Mouse (Mus musculus) olfactory bulb, adult 2 months (tissue): ENCODE results near the gene Cyp26b1. TPM values are rescaled to one million over a fixed set of nuclear protein-coding genes. Genes with fewer than 3 reads are reported as not detected.

Experiments used
- H3K27ac ChIP-seq: fragments of 200-500 bp; 2 replicates; pipeline ENCODE4 v1.5.1; 2012; ENCODE audit warnings: low read depth, low read length; ENCODE audit not compliant: insufficient read depth
- H3K4me1 ChIP-seq: fragments of 200-500 bp; 2 replicates; pipeline ENCODE4 v1.6.1; 2012; ENCODE audit warnings: low read length; ENCODE audit not compliant: control insufficient read depth, insufficient read depth
- H3K4me3 ChIP-seq: fragments of 200-500 bp; 2 replicates; pipeline ENCODE4 v1.5.1; 2012; ENCODE audit warnings: mild to moderate bottlenecking, low read depth, low read length, moderate library complexity; ENCODE audit not compliant: insufficient read depth
- CTCF ChIP-seq: fragments of 200-500 bp; IDR thresholded peaks from 2 replicates; pipeline ENCODE4 v1.5.1; 2012; ENCODE audit warnings: low read depth, mild to moderate bottlenecking, low read length, moderate library complexity; ENCODE audit not compliant: insufficient read depth
- POLR2A ChIP-seq: fragments of 200-500 bp; IDR thresholded peaks from 2 replicates; pipeline ENCODE4 v1.6.1; 2012; ENCODE audit warnings: mild to moderate bottlenecking, low read depth, low read length, moderate library complexity; ENCODE audit not compliant: insufficient read depth
- WGBS: fragments of 180-500 bp; shearing (Covaris S2); methylation state at CpG from one replicate; pipeline ENCODE4 v1.1.7; 2018; 5-methylcytosine and 5-hydroxymethylcytosine counted together
- polyA plus RNA-seq: library from polyadenylated mRNA; stranded (reverse); fragments of >200 nt; gene quantifications from 2 replicates; pipeline ENCODE4 v1.2.4, GENCODE M21; 2012; ENCODE audit warnings: low replicate concordance; ENCODE audit not compliant: missing spikeins, insufficient read depth, insufficient read length

Cyp26b1 gene
- polyA plus RNA-seq, 1 experiment = not detected

DNA sequence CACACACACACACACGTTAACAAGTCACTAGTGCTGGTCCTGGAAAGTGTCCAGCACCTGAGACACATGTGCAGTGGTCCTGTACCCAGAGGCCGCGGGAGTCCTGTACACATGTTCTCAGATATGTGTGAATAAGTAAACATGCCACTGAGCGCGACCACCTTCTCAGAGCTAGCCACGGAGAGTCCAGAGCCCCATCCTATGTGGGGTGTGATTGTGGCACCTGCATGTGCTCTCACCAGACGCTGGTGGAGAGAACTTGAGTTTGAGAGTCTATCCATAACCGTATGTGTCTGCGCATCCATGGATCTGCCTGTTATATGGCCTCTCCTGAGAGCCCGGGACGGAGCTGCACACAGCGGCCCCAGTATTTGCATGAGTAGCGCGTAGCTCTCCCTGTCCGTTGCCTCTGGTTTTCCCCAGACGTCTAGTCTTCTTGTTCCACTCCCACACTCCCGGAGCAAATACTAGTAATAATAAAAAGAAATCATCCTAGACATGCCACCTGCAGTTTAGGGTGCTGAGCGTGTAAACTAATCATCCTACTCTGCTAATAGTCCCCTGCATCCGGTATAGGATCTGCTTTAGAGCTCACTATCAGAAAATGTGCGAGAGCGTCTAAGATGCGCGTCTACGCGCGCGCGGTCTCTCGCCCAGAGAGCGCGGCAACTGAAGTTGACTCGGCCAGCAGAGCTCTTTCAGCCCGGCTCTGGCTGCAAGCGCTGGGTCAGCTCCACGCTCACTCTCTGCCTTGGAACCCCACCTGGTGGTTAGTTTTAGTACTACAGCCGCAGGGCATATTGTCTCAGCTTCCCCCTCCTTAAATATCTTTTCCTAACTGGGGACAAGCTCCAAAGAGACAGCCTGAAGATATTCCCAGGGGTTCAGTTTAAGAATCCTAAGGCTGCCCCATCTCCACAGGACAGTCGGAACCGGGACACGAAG is 3.7 kb downstream of the Cyp26b1 start:
- no peak overlapping the region for H3K27ac ChIP-seq
- WGBS = 3% methylated on average over 39 of the region's 39 CpGs
- H3K4me3 ChIP-seq = no peak overlapping the region
- TF ChIP-seq CTCF = peak; percentile 93
- TF ChIP-seq POLR2A = no peak
- peaks cover 34% of the 10 kb centered on the region for H3K4me1 ChIP-seq

DNA sequence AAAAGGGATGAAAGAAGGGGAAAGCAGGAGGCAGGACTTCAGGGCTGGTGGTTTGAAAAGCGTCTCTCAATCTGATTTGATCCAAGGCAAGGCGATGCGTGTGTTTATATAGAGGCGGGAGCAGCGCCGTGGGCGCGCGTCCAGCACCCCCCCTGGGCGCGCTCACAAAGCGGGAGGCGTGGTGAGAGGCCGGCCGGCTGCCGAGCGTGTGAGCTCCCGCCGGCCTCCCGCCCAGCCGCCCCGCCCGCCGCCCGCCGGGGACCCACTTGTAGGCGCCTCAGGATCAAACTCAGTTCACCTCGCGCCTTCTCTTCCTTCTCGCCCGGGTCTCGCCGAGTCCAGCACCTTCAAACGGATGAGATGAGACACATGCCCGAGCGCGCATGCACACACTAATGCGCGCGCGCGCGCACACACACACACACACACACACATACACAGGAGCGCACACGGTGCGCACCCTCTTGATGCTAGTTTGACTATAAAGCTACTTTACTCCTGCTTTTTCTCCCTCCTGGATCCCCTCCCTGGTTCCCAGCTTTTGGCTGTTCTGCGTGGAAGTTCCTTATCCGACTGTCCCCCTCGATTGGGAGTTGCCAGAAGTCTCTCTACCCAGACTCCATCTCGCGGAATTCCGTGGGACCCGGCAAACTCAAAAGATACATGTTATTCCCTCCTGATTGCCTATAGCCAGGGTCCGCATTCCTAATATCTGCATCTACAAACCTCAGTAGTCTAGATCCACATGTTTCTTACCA is 4.6 kb downstream of the Cyp26b1 start:
- WGBS = under 1% methylated on average over 54 of the region's 54 CpGs
- no peak overlapping the region for H3K27ac ChIP-seq
- peaks cover 44% of the 10 kb centered on the region for H3K4me1 ChIP-seq
- H3K4me3 ChIP-seq = peak overlapping the region; percentile 35
- no peak for TF ChIP-seq POLR2A
- no peak for TF ChIP-seq CTCF

- peak overlapping the region; percentile 35 for H3K4me3 ChIP-seq
- peaks cover 51% of the 10 kb centered on the region for H3K4me1 ChIP-seq
- WGBS = under 1% methylated on average over 41 of the region's 41 CpGs
- H3K27ac ChIP-seq = no peak overlapping the region
- TF ChIP-seq POLR2A (no peak), CTCF (no peak)
Observed at GRCm38 (mm10) chr6:84588221-84588894, 5.3 kb downstream of the Cyp26b1 start.

DNA sequence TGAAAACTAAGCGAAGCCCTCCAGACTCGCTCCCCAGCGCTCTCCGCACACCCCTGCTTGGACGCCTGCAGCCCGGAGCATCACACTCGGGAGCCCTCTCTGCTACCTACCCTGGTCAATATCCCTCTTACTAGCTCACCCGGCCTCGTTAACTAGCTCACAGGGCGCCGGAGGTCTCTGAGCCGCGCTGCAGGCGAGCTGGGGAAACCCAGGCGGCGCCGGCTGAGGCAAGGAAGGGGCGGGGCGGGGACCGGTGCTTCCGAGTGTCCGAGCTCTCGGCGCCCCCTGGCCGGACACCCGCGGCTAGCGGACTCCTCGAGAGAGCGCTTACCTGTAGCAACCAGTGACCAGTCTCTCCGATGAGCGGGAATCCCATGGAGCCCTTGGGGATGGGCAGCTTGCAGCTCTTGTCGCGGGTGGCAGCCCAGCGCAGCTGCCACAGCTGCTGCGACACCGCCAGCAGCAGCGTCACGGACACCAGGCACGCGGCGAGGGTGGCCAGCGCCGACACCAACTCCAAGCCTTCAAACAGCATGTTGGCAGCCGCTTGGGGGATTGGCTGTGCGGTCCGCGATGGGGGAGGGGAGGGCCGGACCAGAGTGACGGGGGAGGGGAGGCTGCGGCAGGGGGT is 6.1 kb downstream of the Cyp26b1 start:
- H3K27ac ChIP-seq = no peak overlapping the region

DNA sequence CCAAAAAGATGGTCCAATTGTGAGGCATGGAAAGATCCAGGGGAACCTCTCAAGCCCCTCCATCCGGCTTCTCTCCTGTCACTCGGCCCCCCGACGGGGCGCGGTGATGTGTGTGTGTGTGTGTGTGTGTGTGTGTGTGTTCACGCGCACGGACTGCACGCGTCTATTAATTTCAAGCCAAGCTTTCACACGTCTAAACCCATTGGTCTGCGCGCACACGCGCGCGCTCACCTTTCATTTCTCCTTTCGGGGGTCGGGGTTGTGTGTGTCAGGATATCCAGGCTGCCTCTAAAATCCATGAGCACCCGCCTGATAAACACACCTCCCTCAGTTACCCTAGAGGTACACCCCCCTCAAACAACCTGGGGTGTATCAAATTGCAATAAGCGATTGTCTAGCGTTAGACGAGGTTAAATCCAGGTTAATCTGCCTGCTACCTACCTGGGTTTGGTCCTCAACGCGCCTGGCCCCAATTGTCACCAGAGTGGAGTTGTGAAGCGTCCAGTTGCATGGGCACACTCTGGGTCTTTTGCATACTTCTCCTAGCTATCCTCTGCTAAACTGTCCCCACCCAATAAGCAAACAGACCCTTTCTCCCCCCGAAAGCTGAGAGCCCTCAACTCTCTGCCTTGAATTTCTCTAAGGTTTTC is 7.0 kb downstream of the Cyp26b1 start:
- WGBS = 3% methylated on average over 28 of the region's 28 CpGs
- Histone ChIP-seq H3K4me1 (peaks cover 57% of the 10 kb centered on the region), H3K27ac (no peak overlapping the region), H3K4me3 (no peak overlapping the region)
- TF ChIP-seq POLR2A (no peak), CTCF (no peak)

More for the DNA sequence above, 6.1 kb downstream of the Cyp26b1 start:
- WGBS = under 1% methylated on average over 51 of the region's 51 CpGs
- TF ChIP-seq CTCF (no peak), POLR2A (no peak)
- H3K4me3 ChIP-seq = peak overlapping the region; percentile 25
- peaks cover 57% of the 10 kb centered on the region for H3K4me1 ChIP-seq

- Histone ChIP-seq H3K4me3 (0 out of 2 replicates have a peak overlapping the region, but pooled peaks have one; percentile 2), H3K27ac (no peak overlapping the region), H3K4me1 (peaks cover 57% of the 10 kb centered on the region)
- no peak for TF ChIP-seq CTCF
- TF ChIP-seq POLR2A = no peak
- WGBS = under 1% methylated on average over 37 of the region's 37 CpGs
Observed at GRCm38 (mm10) chr6:84585686-84586300, 7.9 kb downstream of the Cyp26b1 start.

- peaks cover 57% of the 10 kb centered on the region for H3K4me1 ChIP-seq
- 2% methylated on average over 66 of the region's 66 CpGs for WGBS
- TF ChIP-seq POLR2A (no peak), CTCF (no peak)
Observed at GRCm38 (mm10) chr6:84584783-84585685, 8.7 kb downstream of the Cyp26b1 start.

More at GRCm38 (mm10) chr6:84584783-84585685, 8.7 kb downstream of the Cyp26b1 start:
- Histone ChIP-seq H3K27ac (no peak overlapping the region), H3K4me3 (peak overlapping the region; percentile 23)
